22 mouse cellular contexts compared by ENCODE assay signal in genomic region chr17:84477176-84477575, GRCm38 (mm10). TPM values are rescaled to one million over a fixed set of nuclear protein-coding genes. Genes with fewer than 3 reads are reported as not detected.
A peak's percentile ranks its signal among the peaks of the same experiment; 100 is the strongest.
DNase-seq lines count a peak whose midpoint lies in the region; ATAC-seq and TF ChIP-seq lines count a peak whose summit lies in the region.
"Had no signal": no experiment of that assay in that cellular context is flagged by ENCODE, and none has a peak within 500 bp of the region (broad histone marks: within the 10 kb centered on the region; RNA-seq: fewer than 3 reads in every experiment).

No protein-coding gene starts in this region.

- H3K36me3 ChIP-seq in lung, postnatal 0 days (ENCODE audit: insufficient read depth, low read length) = no peaks in the 10 kb centered on the region
- H3K36me3 ChIP-seq: embryonic facial prominence, embryonic 12.5 days; forebrain, embryonic 12.5 days; G1E; intestine, embryonic 15.5 days had no signal

- no peaks in the 10 kb centered on the region for H3K27me3 ChIP-seq in lung, postnatal 0 days (replicated peaks; ENCODE audit: insufficient read depth, low read length)
- H3K27me3 ChIP-seq: embryonic facial prominence, embryonic 12.5 days; forebrain, embryonic 12.5 days; intestine, embryonic 15.5 days had no signal

- no peaks in the 10 kb centered on the region for H3K4me1 ChIP-seq in lung, postnatal 0 days (ENCODE audit: insufficient read depth, low read depth, low read length)
- H3K4me1 ChIP-seq: embryonic facial prominence, embryonic 12.5 days; intestine, embryonic 15.5 days had no signal

- H3K27ac ChIP-seq in lung, postnatal 0 days (ENCODE audit: low read length) = no peak overlapping the region
- H3K27ac ChIP-seq: embryonic facial prominence, embryonic 12.5 days; forebrain, embryonic 12.5 days; hindbrain, embryonic 14.5 days; intestine, embryonic 15.5 days had no signal

- TF ChIP-seq CTCF in lung, postnatal 0 days (IDR thresholded peaks at IDR 0.05) = no peak

- no peak overlapping the region for H3K4me2 ChIP-seq in lung, postnatal 0 days (replicated peaks; ENCODE audit: low read depth, low read length)
- H3K4me2 ChIP-seq: embryonic facial prominence, embryonic 12.5 days; forebrain, embryonic 12.5 days; hindbrain, embryonic 14.5 days; intestine, embryonic 15.5 days had no signal

- no peak overlapping the region for H3K4me3 ChIP-seq in lung, postnatal 0 days (ENCODE audit: low read depth, low read length)
- H3K4me3 ChIP-seq: embryonic facial prominence, embryonic 12.5 days; forebrain, embryonic 12.5 days; intestine, embryonic 15.5 days had no signal

- ATAC-seq in lung, postnatal 0 days = peak; percentile 68
- ATAC-seq in granulocyte monocyte progenitor cell, adult 5-6 weeks (replicated peaks; ENCODE audit: poor library complexity, severe bottlenecking) = peak; percentile 92
- ATAC-seq in megakaryocyte progenitor cell, adult 5-6 weeks (replicated peaks; ENCODE audit: poor library complexity) = peak; percentile 85
- ATAC-seq: CD4-positive, CD25-positive, alpha-beta regulatory T cell, adult 4 months; forebrain, postnatal 0 days; intestine, embryonic 15.5 days had no signal

- no peak overlapping the region for H3K9ac ChIP-seq in lung, postnatal 0 days (replicated peaks; ENCODE audit: low read depth)
- H3K9ac ChIP-seq: embryonic facial prominence, embryonic 12.5 days; forebrain, embryonic 12.5 days; forebrain, postnatal 0 days; hindbrain, embryonic 14.5 days; intestine, embryonic 15.5 days had no signal

- H3K9me3 ChIP-seq in lung, postnatal 0 days (ENCODE audit: low read length) = no peaks in the 10 kb centered on the region
- H3K9me3 ChIP-seq: embryonic facial prominence, embryonic 12.5 days; forebrain, embryonic 12.5 days; G1E; intestine, embryonic 15.5 days had no signal

- DNase-seq in lung, postnatal 0 days (ENCODE audit: low spot score) = peak; percentile 56
- DNase-seq in lung, postnatal 10 days = no peak
- DNase-seq in adipocyte (ENCODE audit: low spot score) = peak; percentile 48
- DNase-seq in B cell, adult 2 months = no peak
- DNase-seq in thymus, postnatal 10 days (ENCODE audit: low spot score in 2 of 2) = no peak
- DNase-seq: adrenal gland, postnatal 25 days; cerebellum, adult 18-20 months; cerebellum, adult 9-11 months; cerebellum, postnatal 36 days; embryo, embryonic 11 days; forebrain, postnatal 0 days; gastrocnemius, postnatal 14 days; heart, postnatal 10 days; heart, postnatal 4 days had no signal

- WGBS in lung, postnatal 0 days = 73% methylated on average over 5 of the region's 5 CpGs

- no peak for TF ChIP-seq EP300 in lung, postnatal 0 days (IDR thresholded peaks at IDR 0.05)

RNA-seq across cellular contexts. Expression of gene Thada, which starts 11.2 kb away (rescaled TPM):
- polyA plus RNA-seq in lung, postnatal 0 days (2015; fragmentation: Nextera tagmentation; extraction: Ambion mirVana) = 2.3 and 2.8 TPM in 2 replicates
- 39.3 and 40.6 TPM in 2 replicates for total RNA-seq in granulocyte monocyte progenitor cell, adult 5-6 weeks (2014; fragmentation: Nextera tagmentation)
- 37.6 and 43.8 TPM in 2 replicates for total RNA-seq in granulocyte monocyte progenitor cell, adult 5-6 weeks (2017)
- total RNA-seq in megakaryocyte progenitor cell, adult 5-6 weeks (2015) = 28.2 and 32.7 TPM in 2 replicates
- 27.1 and 33.8 TPM in 2 replicates for total RNA-seq in megakaryocyte progenitor cell, adult 5-6 weeks (2017)

RNA-seq across cellular contexts. Expression of gene Plekhh2, which starts 34.5 kb away (rescaled TPM):
- 5.1 and 5.5 TPM in 2 replicates for polyA plus RNA-seq in lung, postnatal 0 days (2015; fragmentation: Nextera tagmentation; extraction: Ambion mirVana)
- total RNA-seq in granulocyte monocyte progenitor cell, adult 5-6 weeks (2014; fragmentation: Nextera tagmentation) = 0.32 and 0.43 TPM in 2 replicates
- 0.43 TPM in 1 of 2 replicates, not detected in the other for total RNA-seq in granulocyte monocyte progenitor cell, adult 5-6 weeks (2017)
- 0.44 and 0.81 TPM in 2 replicates for total RNA-seq in megakaryocyte progenitor cell, adult 5-6 weeks (2015)
- 0.25 and 0.27 TPM in 2 replicates for total RNA-seq in megakaryocyte progenitor cell, adult 5-6 weeks (2017)
- polyA plus RNA-seq: CD4-positive, CD25-positive, alpha-beta regulatory T cell, adult 4 months had no signal

Comparison
In these comparisons a context has a peak if more than half of its experiments do, and no peak if none do; other contexts are left out.
1. DNase-seq: peak in lung, postnatal 0 days (single experiment) and adipocyte (single experiment); none in lung, postnatal 10 days (single experiment), B cell, adult 2 months (0 of 2) and thymus, postnatal 10 days (0 of 2).
2. Peak in every context shown above with its lines, with median percentiles within 50 percentile points of each other: ATAC-seq.